Mouse (Mus musculus): ENCODE data around the gene Uqcrc1. TPM values are rescaled to one million over a fixed set of nuclear protein-coding genes. Genes with fewer than 3 reads are reported as not detected.

Gene Uqcrc1
- polyA plus RNA-seq, 1 experiment from 2014 or later: 510 TPM

DNA sequence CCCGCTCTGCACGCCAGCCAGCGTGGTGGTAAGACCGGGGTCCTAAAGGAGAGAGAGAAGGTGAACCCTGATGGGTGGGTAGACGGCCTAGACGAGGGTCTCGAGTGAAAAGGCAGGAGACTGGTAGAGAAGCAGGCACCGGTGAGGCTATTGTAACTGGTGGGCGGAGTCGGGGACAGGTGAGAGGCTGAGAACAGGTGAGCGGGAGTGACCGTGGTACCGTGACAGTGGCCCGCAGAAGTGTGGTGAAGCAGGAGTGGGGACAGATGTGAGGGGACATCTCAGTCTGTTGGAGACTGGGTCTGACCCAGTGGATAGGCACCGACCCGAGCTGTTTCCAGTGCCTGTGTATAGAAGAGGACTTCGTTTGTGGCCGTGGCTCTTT lies 55.6 kb downstream of the Uqcrc1 start:
- Histone ChIP-seq H3K27me3 (ENCODE audit: control insufficient read depth, insufficient read depth, low read length) (no peaks in the 10 kb centered on the region), H3K27ac (ENCODE audit: low read depth, low read length) (peak overlapping the region; percentile 60; the same call in 1 of the 2 replicates), H3K9me3 (ENCODE audit: control insufficient read depth, low read length) (no peaks in the 10 kb centered on the region), H3K36me3 (ENCODE audit: control insufficient read depth, insufficient read depth, low read length) (no peaks in the 10 kb centered on the region), H3K4me1 (ENCODE audit: control insufficient read depth, insufficient read depth, low read length) (peaks cover 4% of the 10 kb centered on the region; the same call in 1 of the 2 replicates), H3K9ac (replicated peaks; ENCODE audit: low read depth, low read length) (peak overlapping the region; percentile 70), H3K4me2 (ENCODE audit: low read depth, low read length) (peak overlapping the region; percentile 75), H3K4me3 (ENCODE audit: low read depth, low read length) (peak overlapping the region; percentile 55)
- ATAC-seq (ENCODE audit: low read depth): peak; percentile 54
- 11% methylated on average over 18 of the region's 18 CpGs for WGBS

DNA sequence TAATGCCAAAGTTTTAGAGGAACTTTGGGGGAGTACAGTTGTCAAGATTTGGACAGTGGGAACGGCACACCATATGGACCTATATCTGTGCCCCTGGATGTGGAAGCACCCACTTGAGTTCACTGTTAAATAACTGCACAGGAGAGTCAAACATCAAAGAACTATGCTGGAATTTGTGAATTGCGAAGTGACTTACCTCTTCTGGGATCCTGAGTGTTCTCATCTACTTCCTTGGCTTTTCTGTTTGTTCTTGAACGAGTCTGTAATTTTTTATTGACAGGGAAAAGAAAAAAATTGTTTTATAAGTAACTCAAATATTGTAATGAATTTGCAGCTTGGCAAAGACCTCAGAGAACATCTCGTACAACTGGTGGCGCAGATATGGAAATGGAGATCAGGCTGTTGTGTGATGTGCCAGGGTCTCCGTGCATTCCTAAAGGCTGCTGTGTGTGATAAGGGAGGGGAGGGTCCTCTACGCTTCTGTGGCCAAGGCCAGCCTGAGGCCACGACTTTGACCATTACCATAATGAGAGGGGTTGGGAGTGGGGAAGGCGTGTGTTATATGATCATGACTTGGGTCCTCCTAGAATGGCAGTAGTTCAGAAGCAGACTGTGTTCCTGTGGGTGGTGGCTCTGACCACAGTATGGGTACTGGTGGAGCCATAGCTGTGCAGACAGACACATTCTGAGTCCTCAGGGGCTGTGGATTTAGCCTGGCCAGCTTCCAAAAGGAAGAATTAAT lies 56.4 kb downstream of the Uqcrc1 start:
- H3K27ac ChIP-seq (ENCODE audit: low read depth, low read length): no peak overlapping the region
- WGBS: 88% methylated on average over 9 of the region's 9 CpGs
- H3K27me3 ChIP-seq (ENCODE audit: control insufficient read depth, insufficient read depth, low read length): no peaks in the 10 kb centered on the region
- H3K4me2 ChIP-seq (ENCODE audit: low read depth, low read length): peak overlapping the region; percentile 75
- no peak for ATAC-seq (ENCODE audit: low read depth)
- peaks cover 4% of the 10 kb centered on the region; the same call in 1 of the 2 replicates for H3K4me1 ChIP-seq (ENCODE audit: control insufficient read depth, insufficient read depth, low read length)
- H3K36me3 ChIP-seq (ENCODE audit: control insufficient read depth, insufficient read depth, low read length): no peaks in the 10 kb centered on the region
- H3K4me3 ChIP-seq (ENCODE audit: low read depth, low read length): peak overlapping the region; percentile 55
- no peaks in the 10 kb centered on the region for H3K9me3 ChIP-seq (ENCODE audit: control insufficient read depth, low read length)
- H3K9ac ChIP-seq (replicated peaks; ENCODE audit: low read depth, low read length): no peak overlapping the region

DNA sequence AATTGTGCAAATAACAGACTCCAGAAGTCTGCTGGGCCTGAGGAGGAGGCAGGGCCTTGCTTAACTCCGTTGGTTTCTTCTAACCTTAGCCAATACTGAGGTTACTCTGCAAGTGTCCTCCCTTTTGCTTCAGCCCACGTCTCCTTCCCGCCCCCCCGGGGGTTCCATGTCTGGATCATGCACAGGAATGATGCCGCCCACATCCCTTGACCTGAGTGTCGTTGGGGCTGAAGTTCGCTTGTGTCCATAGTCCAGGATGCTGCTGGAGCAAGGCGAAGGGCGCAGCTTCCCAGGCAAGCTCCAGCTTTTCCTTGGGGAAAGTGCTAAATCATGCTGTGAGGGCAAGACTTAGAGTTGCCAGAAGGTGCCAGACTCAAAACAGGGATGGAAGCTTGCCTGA lies 60.0 kb downstream of the Uqcrc1 start:
- peaks cover 4% of the 10 kb centered on the region; the same call in 1 of the 2 replicates for H3K4me1 ChIP-seq (ENCODE audit: control insufficient read depth, insufficient read depth, low read length)
- H3K9ac ChIP-seq (replicated peaks; ENCODE audit: low read depth, low read length): no peak overlapping the region
- H3K36me3 ChIP-seq (ENCODE audit: control insufficient read depth, insufficient read depth, low read length): no peaks in the 10 kb centered on the region
- no peak overlapping the region for H3K4me2 ChIP-seq (ENCODE audit: low read depth, low read length)
- H3K4me3 ChIP-seq (ENCODE audit: low read depth, low read length): no peak overlapping the region
- 81% methylated on average over 9 of the region's 9 CpGs for WGBS
- no peaks in the 10 kb centered on the region for H3K27me3 ChIP-seq (ENCODE audit: control insufficient read depth, insufficient read depth, low read length)
- no peak overlapping the region for H3K27ac ChIP-seq (ENCODE audit: low read depth, low read length)
- ATAC-seq (ENCODE audit: low read depth): no peak
- no peaks in the 10 kb centered on the region for H3K9me3 ChIP-seq (ENCODE audit: control insufficient read depth, low read length)

DNA sequence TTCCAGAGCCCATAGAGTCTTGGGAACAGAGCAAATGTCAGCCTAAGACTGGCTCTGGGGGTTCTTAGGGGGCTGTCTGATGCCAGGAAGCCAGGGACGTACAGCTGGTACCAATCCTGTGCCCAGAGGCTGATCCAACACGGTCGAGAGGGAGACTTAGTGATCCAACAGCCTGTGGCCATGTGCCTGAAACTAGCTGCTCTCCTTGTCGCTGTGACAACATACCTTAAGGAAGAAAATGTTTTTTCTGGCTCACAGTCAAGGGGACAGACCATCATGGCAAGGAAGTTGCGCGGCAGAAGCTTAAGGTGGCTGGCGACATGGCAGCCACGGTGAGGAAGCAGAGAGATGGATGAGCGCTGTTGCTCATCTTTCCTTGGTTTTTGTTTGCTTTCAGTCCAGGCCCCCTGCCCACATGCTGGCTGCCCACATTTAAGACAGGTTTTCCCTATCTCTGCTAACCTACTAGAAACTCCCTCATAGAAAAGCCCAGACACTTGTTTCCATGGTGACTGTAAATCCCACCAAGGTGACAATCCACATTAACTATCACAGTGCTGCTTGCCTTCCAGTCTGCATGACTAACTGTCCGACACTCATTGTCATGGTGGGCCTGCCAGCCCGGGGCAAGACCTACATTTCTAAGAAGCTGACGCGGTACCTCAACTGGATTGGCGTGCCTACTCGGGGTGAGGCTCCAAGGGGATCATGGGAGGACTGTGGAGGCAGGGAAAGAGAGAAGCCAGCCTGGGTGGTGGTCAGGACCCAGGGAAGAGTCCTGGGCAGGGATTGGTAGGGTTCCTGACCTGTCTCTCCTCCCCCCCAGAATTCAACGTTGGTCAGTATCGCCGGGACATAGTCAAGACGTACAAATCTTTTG lies 62.1 kb downstream of the Uqcrc1 start:
- H3K4me2 ChIP-seq (ENCODE audit: low read depth, low read length): no peak overlapping the region
- H3K9ac ChIP-seq (replicated peaks; ENCODE audit: low read depth, low read length): no peak overlapping the region
- no peak for ATAC-seq (ENCODE audit: low read depth)
- H3K9me3 ChIP-seq (ENCODE audit: control insufficient read depth, low read length): no peaks in the 10 kb centered on the region
- H3K36me3 ChIP-seq (ENCODE audit: control insufficient read depth, insufficient read depth, low read length): no peaks in the 10 kb centered on the region
- 87% methylated on average over 19 of the region's 19 CpGs for WGBS
- H3K4me1 ChIP-seq (ENCODE audit: control insufficient read depth, insufficient read depth, low read length): no peaks in the 10 kb centered on the region; the same call in 1 of the 2 replicates
- H3K4me3 ChIP-seq (ENCODE audit: low read depth, low read length): no peak overlapping the region
- H3K27me3 ChIP-seq (ENCODE audit: control insufficient read depth, insufficient read depth, low read length): no peaks in the 10 kb centered on the region
- H3K27ac ChIP-seq (ENCODE audit: low read depth, low read length): no peak overlapping the region

DNA sequence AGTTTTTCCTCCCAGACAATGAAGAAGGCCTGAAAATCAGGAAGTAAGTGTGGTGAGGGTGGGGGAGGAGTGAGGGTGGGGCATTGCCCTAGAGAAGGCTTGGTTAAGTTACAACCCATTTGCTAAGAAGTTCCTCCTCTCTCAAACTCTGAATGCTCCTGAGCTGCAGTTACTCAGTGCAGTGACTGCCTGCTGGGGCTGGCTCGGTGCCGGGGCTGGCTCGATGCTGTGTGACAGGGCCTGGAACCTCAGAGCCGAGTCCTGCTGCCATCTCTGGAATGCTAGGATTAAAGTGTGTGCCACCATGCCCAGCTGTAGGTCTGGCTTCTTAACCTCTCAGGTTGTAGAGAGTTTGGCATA lies 62.7 kb downstream of the Uqcrc1 start:
- H3K27me3 ChIP-seq (ENCODE audit: control insufficient read depth, insufficient read depth, low read length): no peaks in the 10 kb centered on the region
- no peaks in the 10 kb centered on the region; the same call in 1 of the 2 replicates for H3K4me1 ChIP-seq (ENCODE audit: control insufficient read depth, insufficient read depth, low read length)
- H3K27ac ChIP-seq (ENCODE audit: low read depth, low read length): no peak overlapping the region
- no peaks in the 10 kb centered on the region for H3K9me3 ChIP-seq (ENCODE audit: control insufficient read depth, low read length)
- H3K4me3 ChIP-seq (ENCODE audit: low read depth, low read length): no peak overlapping the region
- no peak for ATAC-seq (ENCODE audit: low read depth)
- H3K4me2 ChIP-seq (ENCODE audit: low read depth, low read length): no peak overlapping the region
- 92% methylated on average over 4 of the region's 4 CpGs for WGBS
- no peaks in the 10 kb centered on the region for H3K36me3 ChIP-seq (ENCODE audit: control insufficient read depth, insufficient read depth, low read length)
- no peak overlapping the region for H3K9ac ChIP-seq (replicated peaks; ENCODE audit: low read depth, low read length)

MicroRNA genes within 50 kb of the gene (microRNA counts, 519-probe panel; counts per million panel counts)
- not detected for microRNA mmu-miR-711

Small RNAs within 50 kb of the gene (microRNA-seq; reads per million reads assigned to microRNA genes)
- gene Mir711: not detected

Other genes starting within 250 kb of the Uqcrc1 start
- gene Prkar2a, start 247.3 kb upstream of the Uqcrc1 start, polyA plus RNA-seq (2014; fragmentation: Nextera tagmentation; extraction: Ambion mirVana): 60.2 and 80.1 TPM in 2 replicates
- gene Ip6k2, start 152.8 kb upstream of the Uqcrc1 start, polyA plus RNA-seq (2014; fragmentation: Nextera tagmentation; extraction: Ambion mirVana): 268 and 320 TPM in 2 replicates
- 25.4 and 30.0 TPM in 2 replicates for gene Nckipsd, start 128.3 kb upstream of the Uqcrc1 start, polyA plus RNA-seq (2014; fragmentation: Nextera tagmentation; extraction: Ambion mirVana)
- 18.5 and 21.6 TPM in 2 replicates for gene Celsr3, start 110.3 kb upstream of the Uqcrc1 start, polyA plus RNA-seq (2014; fragmentation: Nextera tagmentation; extraction: Ambion mirVana)
- 21.9 and 22.2 TPM in 2 replicates for gene Slc26a6, start 83.3 kb upstream of the Uqcrc1 start, polyA plus RNA-seq (2014; fragmentation: Nextera tagmentation; extraction: Ambion mirVana)
- gene Tmem89, start 22.0 kb upstream of the Uqcrc1 start, polyA plus RNA-seq (2014; fragmentation: Nextera tagmentation; extraction: Ambion mirVana): not detected in 2 replicates
- 0.64 and 3.0 TPM in 2 replicates for gene Col7a1, start 17.0 kb downstream of the Uqcrc1 start, polyA plus RNA-seq (2014; fragmentation: Nextera tagmentation; extraction: Ambion mirVana)
- 0.24 TPM in 1 of 2 replicates, not detected in the other for gene Ucn2, start 49.4 kb downstream of the Uqcrc1 start, polyA plus RNA-seq (2014; fragmentation: Nextera tagmentation; extraction: Ambion mirVana)
- 23.2 and 27.9 TPM in 2 replicates for gene Pfkfb4, start 55.1 kb downstream of the Uqcrc1 start, polyA plus RNA-seq (2014; fragmentation: Nextera tagmentation; extraction: Ambion mirVana)
- 55.4 TPM in 2 replicates for gene Shisa5, start 101.9 kb downstream of the Uqcrc1 start, polyA plus RNA-seq (2014; fragmentation: Nextera tagmentation; extraction: Ambion mirVana)
- 12.4 and 13.4 TPM in 2 replicates for gene Trex1, start 123.1 kb downstream of the Uqcrc1 start, polyA plus RNA-seq (2014; fragmentation: Nextera tagmentation; extraction: Ambion mirVana)
- gene Atrip, start 137.5 kb downstream of the Uqcrc1 start, polyA plus RNA-seq (2014; fragmentation: Nextera tagmentation; extraction: Ambion mirVana): 31.4 and 34.8 TPM in 2 replicates
- gene Ccdc51, start 145.9 kb downstream of the Uqcrc1 start, polyA plus RNA-seq (2014; fragmentation: Nextera tagmentation; extraction: Ambion mirVana): 10.7 and 13.1 TPM in 2 replicates
- gene Tma7, start 146.0 kb downstream of the Uqcrc1 start, polyA plus RNA-seq (2014; fragmentation: Nextera tagmentation; extraction: Ambion mirVana): 712 and 779 TPM in 2 replicates
- 13.9 and 14.9 TPM in 2 replicates for gene Plxnb1, start 158.8 kb downstream of the Uqcrc1 start, polyA plus RNA-seq (2014; fragmentation: Nextera tagmentation; extraction: Ambion mirVana)
- not detected in 2 replicates for gene Fbxw21, start 225.4 kb downstream of the Uqcrc1 start, polyA plus RNA-seq (2014; fragmentation: Nextera tagmentation; extraction: Ambion mirVana)

All from neural tube, embryonic 14.5 days (tissue).